Mouse (Mus musculus): ENCODE data around the gene Ints3. TPM values are rescaled to one million over a fixed set of nuclear protein-coding genes. Genes with fewer than 3 reads are reported as not detected.

Gene Ints3
- 10.0 and 11.7 TPM in 2 replicates for polyA plus RNA-seq (2015; fragmentation: Nextera tagmentation; extraction: Ambion mirVana)

GRCm38 (mm10) chr3:90433381-90434020 lies at the start of gene Ints3:
TSS of gene Ints3 (minus strand) at chr3:90433622.
- Histone ChIP-seq H3K27me3 (no peaks in the 10 kb centered on the region), H3K27ac (peak within 1 kb of the TSS; percentile 96), H3K9me3 (replicated peaks) (no peaks in the 10 kb centered on the region), H3K4me2 (peak within 1 kb of the TSS; percentile 98), H3K4me1 (replicated peaks) (peaks cover 50% of the 10 kb centered on the region), H3K9ac (peak within 1 kb of the TSS; percentile 93), H3K36me3 (peaks cover 3% of the 10 kb centered on the region; the same call in 1 of the 2 replicates), H3K4me3 (replicated peaks) (peak within 1 kb of the TSS; percentile 77)
- WGBS (ENCODE audit: insufficient replicate concordance), result under 1% methylated on average over 52 of the region's 52 CpGs
- ATAC-seq (ENCODE audit: low read depth) (peak; percentile 99), DNase-seq (peak; percentile 100)

DNA sequence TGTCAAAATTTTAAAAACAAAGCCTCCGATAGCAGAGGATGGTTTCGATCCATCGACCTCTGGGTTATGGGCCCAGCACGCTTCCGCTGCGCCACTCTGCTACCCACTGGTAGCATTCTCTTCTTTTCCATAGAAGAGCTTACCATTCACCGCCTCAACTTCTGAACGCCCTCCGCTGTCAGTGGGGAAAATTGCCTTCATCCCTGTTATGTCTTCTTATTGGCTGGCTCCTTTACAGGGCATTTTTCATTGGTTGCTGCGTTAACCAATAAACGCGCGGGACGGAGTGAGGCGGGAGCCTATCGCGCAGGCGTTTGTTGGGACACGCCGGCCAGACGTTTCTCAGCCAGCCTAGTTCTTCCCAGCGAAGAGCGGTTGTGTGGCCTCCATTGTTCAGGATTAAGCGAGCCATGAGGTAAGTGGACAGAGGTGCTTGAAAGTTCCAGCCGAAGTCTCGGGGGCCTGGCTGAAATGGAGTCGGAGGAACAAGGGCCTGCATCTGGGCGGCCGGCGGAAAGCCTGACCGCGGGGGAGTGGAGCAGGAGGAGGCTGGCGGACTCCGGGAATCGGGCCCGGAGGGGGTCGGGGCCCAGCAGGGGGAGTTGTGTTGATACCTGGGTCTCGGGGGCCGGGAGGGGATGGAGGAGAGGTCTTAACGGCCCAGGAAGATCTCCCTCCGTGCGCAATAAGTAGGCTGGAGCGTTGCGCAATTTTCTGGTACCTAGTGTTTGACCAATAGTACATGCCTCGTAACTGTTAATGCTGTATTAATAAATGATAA lies 42.6 kb upstream of the Ints3 start, which contains the start of gene Ilf2:
Gene Ilf2, plus strand, starts transcription at position 296 of the 781 bp plus-strand sequence.
- peak within 1 kb of the TSS; percentile 92 for H3K9ac ChIP-seq
- DNase-seq (peak; percentile 95), ATAC-seq (ENCODE audit: low read depth) (peak; percentile 98)
- H3K4me1 ChIP-seq (replicated peaks), result peaks cover 25% of the 10 kb centered on the region
- H3K27ac ChIP-seq, result peak within 1 kb of the TSS; percentile 85
- no peaks in the 10 kb centered on the region for H3K9me3 ChIP-seq (replicated peaks)
- 0% methylated on average over 45 of the region's 45 CpGs for whole genome bisulfite sequencing (ENCODE audit: insufficient replicate concordance)
- peak within 1 kb of the TSS; percentile 84 for H3K4me2 ChIP-seq
- no peaks in the 10 kb centered on the region for H3K27me3 ChIP-seq
- H3K36me3 ChIP-seq, result peaks cover 33% of the 10 kb centered on the region
- peak within 1 kb of the TSS; percentile 86 for H3K4me3 ChIP-seq (replicated peaks)

GRCm38 (mm10) chr3:90475151-90475830 lies 41.9 kb upstream of the Ints3 start:
- H3K9ac ChIP-seq, result peak overlapping the region; percentile 13; the same call in 1 of the 2 replicates
- no peak for ATAC-seq (ENCODE audit: low read depth)

DNA sequence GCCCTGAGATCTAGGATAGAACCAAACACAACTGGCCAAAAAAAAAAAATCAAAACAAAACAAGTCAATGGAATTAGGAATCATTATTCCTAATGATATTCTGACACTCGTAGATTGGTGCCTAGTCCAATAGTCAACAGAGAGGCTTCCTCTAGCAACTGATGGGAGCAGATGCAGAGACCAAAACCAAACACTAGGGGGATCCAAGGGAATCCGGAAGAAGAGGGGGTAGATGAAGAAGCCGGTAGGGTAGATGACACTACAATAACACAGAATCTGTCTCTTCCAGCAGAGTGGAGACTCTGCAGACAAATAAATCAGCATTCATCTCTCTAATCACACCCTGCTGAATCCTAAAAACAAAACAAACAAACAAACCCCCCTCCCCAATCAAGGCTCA lies 38.8 kb upstream of the Ints3 start:
- no peak overlapping the region for H3K4me3 ChIP-seq (replicated peaks)
- 18% methylated on average over 3 of the region's 3 CpGs for WGBS (ENCODE audit: insufficient replicate concordance)
- DNase-seq, result peak; percentile 49

More at GRCm38 (mm10) chr3:90475151-90475830, 41.9 kb upstream of the Ints3 start:
- no peaks in the 10 kb centered on the region for H3K27me3 ChIP-seq
- peaks cover 26% of the 10 kb centered on the region for H3K36me3 ChIP-seq
- H3K27ac ChIP-seq, result no peak overlapping the region
- WGBS (ENCODE audit: insufficient replicate concordance), result 32% methylated on average over 16 of the region's 16 CpGs
- peaks cover 25% of the 10 kb centered on the region for H3K4me1 ChIP-seq (replicated peaks)
- H3K4me2 ChIP-seq, result peak overlapping the region; percentile 48
- DNase-seq, result no peak
- H3K9me3 ChIP-seq (replicated peaks), result no peaks in the 10 kb centered on the region
- H3K4me3 ChIP-seq (replicated peaks), result peak overlapping the region; percentile 49

DNA sequence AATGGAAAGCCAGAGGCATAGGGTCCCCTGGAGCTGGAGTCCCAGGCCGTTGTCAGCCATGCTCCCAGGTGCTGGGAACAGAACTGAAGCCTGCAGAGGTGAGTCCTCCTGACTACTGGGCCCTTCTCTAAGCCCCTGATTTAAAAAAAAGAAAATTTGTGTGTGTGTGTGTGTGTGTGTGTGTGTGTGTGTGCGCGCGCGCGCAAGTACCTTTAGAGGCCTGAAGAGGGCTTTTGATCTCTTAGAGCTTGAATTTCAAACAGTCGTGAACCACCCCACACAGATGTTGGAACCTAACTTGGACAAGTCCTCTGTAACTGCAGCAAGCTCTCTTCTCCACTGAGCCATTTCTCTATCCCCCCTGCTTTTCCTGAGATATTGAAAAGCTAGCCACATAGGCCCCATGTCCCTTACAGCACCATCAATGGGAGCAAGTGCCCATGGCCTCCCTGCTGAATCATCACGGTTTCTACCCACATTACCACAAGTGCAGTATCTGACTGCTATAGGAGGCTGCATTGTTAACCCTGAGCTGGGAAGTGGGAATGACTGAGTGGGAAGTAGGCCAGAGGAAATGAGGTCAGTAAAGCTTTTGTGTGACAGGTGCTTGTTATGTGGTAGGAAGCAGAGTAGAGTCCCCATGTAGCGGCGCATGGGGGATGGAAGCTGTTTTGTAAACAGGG lies 34.3 kb upstream of the Ints3 start:
- no peak overlapping the region for H3K4me2 ChIP-seq
- H3K9ac ChIP-seq, result no peak overlapping the region
- H3K4me1 ChIP-seq (replicated peaks), result peaks cover 15% of the 10 kb centered on the region
- 77% methylated on average over 10 of the region's 10 CpGs for WGBS (ENCODE audit: insufficient replicate concordance)
- peaks cover 61% of the 10 kb centered on the region for H3K27me3 ChIP-seq
- ATAC-seq (ENCODE audit: low read depth) (no peak), DNase-seq (no peak)
- no peak overlapping the region for H3K27ac ChIP-seq
- H3K9me3 ChIP-seq (replicated peaks), result no peaks in the 10 kb centered on the region
- no peaks in the 10 kb centered on the region for H3K36me3 ChIP-seq
- no peak overlapping the region for H3K4me3 ChIP-seq (replicated peaks)

More for the DNA sequence above, 38.8 kb upstream of the Ints3 start:
- Histone ChIP-seq H3K27me3 (peaks cover 18% of the 10 kb centered on the region), H3K4me2 (no peak overlapping the region), H3K36me3 (no peaks in the 10 kb centered on the region), H3K4me1 (replicated peaks) (peaks cover 11% of the 10 kb centered on the region), H3K9ac (no peak overlapping the region), H3K27ac (no peak overlapping the region), H3K9me3 (replicated peaks) (no peaks in the 10 kb centered on the region)
- ATAC-seq (ENCODE audit: low read depth), result no peak

DNA sequence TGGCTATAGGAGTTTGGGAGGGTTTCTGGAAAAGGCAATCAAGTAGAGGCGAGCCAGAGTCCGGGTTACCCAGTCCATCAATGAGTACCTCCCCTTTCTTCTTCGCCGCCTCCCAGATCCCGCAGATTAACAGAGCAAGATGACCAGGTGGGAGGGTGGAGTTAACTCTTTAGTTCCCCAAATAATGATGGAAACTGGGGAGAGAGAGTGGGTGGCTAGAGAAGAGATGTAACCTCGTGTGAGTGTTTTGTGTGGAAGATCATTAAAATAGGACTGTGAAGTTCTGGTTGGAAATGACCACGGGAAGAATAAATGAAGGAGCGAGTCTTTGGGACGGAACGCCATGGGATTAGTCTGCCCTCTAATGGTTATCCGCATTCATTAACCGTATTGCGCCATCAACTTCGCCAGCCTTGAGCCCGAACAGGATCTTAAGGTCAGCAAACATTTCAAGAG lies 32.9 kb upstream of the Ints3 start:
- peaks cover 75% of the 10 kb centered on the region for H3K27me3 ChIP-seq
- peak overlapping the region; percentile 55 for H3K4me3 ChIP-seq (replicated peaks)
- ATAC-seq (ENCODE audit: low read depth) (peak; percentile 24; the same call in 1 of the 2 replicates), DNase-seq (no peak)
- no peaks in the 10 kb centered on the region for H3K9me3 ChIP-seq (replicated peaks)
- no peaks in the 10 kb centered on the region for H3K36me3 ChIP-seq
- no peak overlapping the region for H3K27ac ChIP-seq
- H3K4me2 ChIP-seq, result peak overlapping the region; percentile 70
- H3K4me1 ChIP-seq (replicated peaks), result peaks cover 15% of the 10 kb centered on the region
- WGBS (ENCODE audit: insufficient replicate concordance), result under 1% methylated on average over 15 of the region's 15 CpGs
- no peak overlapping the region for H3K9ac ChIP-seq

GRCm38 (mm10) chr3:90465686-90466310 lies 32.4 kb upstream of the Ints3 start, which contains the start of gene Npr1:
TSS of gene Npr1 (minus strand) at chr3:90465866.
- H3K9me3 ChIP-seq (replicated peaks), result no peaks in the 10 kb centered on the region
- 1% methylated on average over 36 of the region's 49 CpGs for WGBS (ENCODE audit: insufficient replicate concordance)
- H3K27ac ChIP-seq, result no peak within 1 kb of the TSS
- DNase-seq (no peak), ATAC-seq (ENCODE audit: low read depth) (peak; percentile 35)
- peak within 1 kb of the TSS; percentile 50 for H3K9ac ChIP-seq
- peak within 1 kb of the TSS; percentile 70 for H3K4me2 ChIP-seq
- H3K4me3 ChIP-seq (replicated peaks), result peak within 1 kb of the TSS; percentile 55
- H3K27me3 ChIP-seq, result peaks cover 81% of the 10 kb centered on the region
- peaks cover 15% of the 10 kb centered on the region for H3K4me1 ChIP-seq (replicated peaks)
- no peaks in the 10 kb centered on the region for H3K36me3 ChIP-seq

DNA sequence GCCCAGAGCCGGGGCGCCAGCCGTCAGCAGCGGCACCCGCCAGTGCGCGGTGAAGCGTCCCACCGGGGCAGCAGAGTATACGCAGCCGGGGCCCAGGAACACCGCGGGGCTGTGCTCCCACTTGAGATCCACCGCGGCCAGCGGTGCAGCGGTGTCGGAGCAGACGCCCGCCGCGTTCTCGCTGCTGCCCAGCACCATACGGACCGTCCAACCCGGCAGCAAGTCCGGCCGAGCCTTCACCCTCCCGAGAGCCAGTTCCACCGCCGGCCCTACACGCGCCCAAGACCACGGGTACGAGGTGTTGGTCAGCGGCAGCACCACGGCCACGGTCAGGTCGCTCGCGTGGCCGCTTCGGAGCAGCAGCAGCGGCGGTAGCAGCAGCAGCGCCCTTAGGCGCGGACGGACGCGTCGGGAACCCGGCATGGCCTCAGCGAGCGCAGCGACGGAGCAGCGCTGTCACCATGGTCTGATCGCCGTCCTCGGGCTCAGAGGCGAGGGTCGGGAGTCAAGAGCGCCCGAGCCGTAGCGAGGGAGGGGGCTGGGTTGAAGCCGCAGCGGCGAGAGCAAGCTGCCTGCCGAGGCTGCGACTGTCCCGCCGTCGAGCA lies 31.8 kb upstream of the Ints3 start:
- WGBS (ENCODE audit: insufficient replicate concordance), result 4% methylated on average over 75 of the region's 75 CpGs
- Histone ChIP-seq H3K4me1 (replicated peaks) (peaks cover 15% of the 10 kb centered on the region), H3K27me3 (peaks cover 86% of the 10 kb centered on the region), H3K9me3 (replicated peaks) (no peaks in the 10 kb centered on the region), H3K4me3 (replicated peaks) (peak overlapping the region; percentile 55), H3K27ac (no peak overlapping the region), H3K36me3 (no peaks in the 10 kb centered on the region), H3K9ac (peak overlapping the region; percentile 50), H3K4me2 (peak overlapping the region; percentile 70)
- ATAC-seq (ENCODE audit: low read depth) (no peak), DNase-seq (no peak)

GRCm38 (mm10) chr3:90464552-90465080 lies 31.2 kb upstream of the Ints3 start:
- Histone ChIP-seq H3K4me2 (peak overlapping the region; percentile 70), H3K27me3 (peaks cover 91% of the 10 kb centered on the region), H3K4me1 (replicated peaks) (peaks cover 15% of the 10 kb centered on the region), H3K27ac (no peak overlapping the region), H3K36me3 (no peaks in the 10 kb centered on the region), H3K9me3 (replicated peaks) (no peaks in the 10 kb centered on the region), H3K9ac (peak overlapping the region; percentile 50), H3K4me3 (replicated peaks) (peak overlapping the region; percentile 55)
- 18% methylated on average over 37 of the region's 37 CpGs for WGBS (ENCODE audit: insufficient replicate concordance)
- ATAC-seq (ENCODE audit: low read depth) (no peak; the same call in 1 of the 2 replicates), DNase-seq (no peak)

- no peak overlapping the region for H3K9ac ChIP-seq
- ATAC-seq (ENCODE audit: low read depth), result no peak
Observed at GRCm38 (mm10) chr3:90462579-90462978, 29.2 kb upstream of the Ints3 start.

More at GRCm38 (mm10) chr3:90462579-90462978, 29.2 kb upstream of the Ints3 start:
- Histone ChIP-seq H3K4me3 (replicated peaks) (no peak overlapping the region), H3K9me3 (replicated peaks) (no peaks in the 10 kb centered on the region), H3K27me3 (peaks cover 81% of the 10 kb centered on the region), H3K4me1 (replicated peaks) (peaks cover 15% of the 10 kb centered on the region), H3K36me3 (no peaks in the 10 kb centered on the region), H3K27ac (no peak overlapping the region), H3K4me2 (no peak overlapping the region)
- WGBS (ENCODE audit: insufficient replicate concordance), result 29% methylated on average over 7 of the region's 7 CpGs
- no peak for DNase-seq

Measured in liver, embryonic 13.5 days (tissue).